Mouse (Mus musculus) spleen, postnatal 10 days (tissue): ENCODE results near the gene Cyp2c55.
A peak's percentile ranks its signal among the peaks of the same experiment; 100 is the strongest.

Experiments used
- DNase-seq, 2 experiments: peaks; one replicate each; pipeline ENCODE4 v3.0.0; 2021 to 2022; ENCODE audit warnings: low spot score in 2 of 2

Cyp2c55 gene

DNA sequence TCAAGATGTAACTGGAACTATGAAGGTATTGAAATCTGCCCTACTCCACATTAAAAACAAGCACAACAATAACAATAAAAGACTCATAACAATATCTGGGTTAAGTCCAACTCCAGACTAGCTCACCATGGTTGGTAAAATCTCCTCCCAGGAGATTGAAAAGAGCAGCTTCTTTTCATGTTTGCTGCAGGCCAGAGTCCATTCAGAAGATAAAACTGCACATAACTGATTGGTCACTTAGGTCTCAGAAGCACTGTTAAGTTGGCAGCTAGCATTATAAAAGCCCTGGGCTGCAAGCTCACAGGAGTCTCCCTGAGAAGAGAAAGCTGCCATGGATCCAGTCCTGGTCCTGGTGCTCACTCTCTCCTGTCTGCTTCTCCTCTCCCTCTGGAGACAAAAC, at the start of gene Cyp2c55:
Gene Cyp2c55, plus strand, starts transcription at position 305 of the 400 bp plus-strand sequence.
- no peak for DNase-seq

DNA sequence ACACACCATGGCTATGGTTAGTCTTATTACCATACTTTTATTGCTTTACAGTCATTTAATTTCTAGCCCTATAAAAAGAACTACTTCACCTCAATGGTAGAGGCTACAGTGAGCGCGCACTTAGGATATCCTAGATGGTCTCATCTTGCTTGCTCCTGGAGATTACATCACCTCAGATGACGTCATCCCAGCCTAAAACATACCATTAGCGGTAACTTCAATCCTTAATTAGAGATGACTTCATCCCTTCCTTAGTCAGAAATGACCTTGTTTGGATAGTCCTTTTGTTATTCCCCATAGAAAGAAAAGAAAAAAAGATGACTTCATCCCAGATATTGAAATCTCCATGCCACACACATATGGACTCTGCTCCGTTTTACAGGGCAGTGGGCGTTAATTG, 36.1 kb upstream of the Cyp2c55 start:
- no peak for DNase-seq

DNA sequence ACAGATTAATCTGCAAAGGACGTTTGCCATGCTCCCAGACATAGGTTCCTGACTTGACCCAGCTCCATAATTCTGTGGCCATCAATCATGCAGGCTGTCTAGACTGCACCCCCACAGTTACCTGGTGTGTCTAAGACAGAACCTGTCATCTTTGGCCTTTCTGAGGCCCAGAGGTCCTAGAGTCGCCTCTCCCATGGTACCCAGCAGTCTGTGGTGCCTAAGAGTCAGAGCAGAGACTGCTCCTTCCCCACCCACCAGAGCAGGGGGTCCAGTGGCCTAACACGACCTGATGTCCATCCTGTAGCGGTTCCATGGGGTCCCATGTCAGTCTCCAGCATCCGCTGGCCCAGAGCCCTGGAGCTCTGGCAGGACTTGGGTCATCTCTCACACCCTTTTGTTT, 34.2 kb upstream of the Cyp2c55 start:
- DNase-seq, result no peak

DNA sequence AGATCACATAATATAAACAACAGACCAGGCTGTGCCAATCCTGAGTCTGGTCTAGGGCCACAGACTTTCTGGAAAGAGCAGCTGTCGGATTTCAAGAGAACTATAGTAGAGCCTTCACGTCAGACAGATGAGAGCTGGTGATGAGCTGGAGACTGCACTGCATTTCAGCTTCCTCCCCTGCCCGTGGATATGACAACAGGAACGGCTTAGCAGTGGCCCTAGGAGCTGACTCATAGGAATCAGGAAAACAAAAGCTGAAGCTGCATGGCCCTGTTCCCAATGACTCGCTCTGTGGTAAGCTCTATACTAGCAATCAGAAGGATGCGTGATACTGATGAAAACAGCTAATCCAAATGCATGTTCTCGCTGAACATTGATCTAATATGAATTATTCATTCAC, 33.2 kb upstream of the Cyp2c55 start:
- DNase-seq, result no peak

DNA sequence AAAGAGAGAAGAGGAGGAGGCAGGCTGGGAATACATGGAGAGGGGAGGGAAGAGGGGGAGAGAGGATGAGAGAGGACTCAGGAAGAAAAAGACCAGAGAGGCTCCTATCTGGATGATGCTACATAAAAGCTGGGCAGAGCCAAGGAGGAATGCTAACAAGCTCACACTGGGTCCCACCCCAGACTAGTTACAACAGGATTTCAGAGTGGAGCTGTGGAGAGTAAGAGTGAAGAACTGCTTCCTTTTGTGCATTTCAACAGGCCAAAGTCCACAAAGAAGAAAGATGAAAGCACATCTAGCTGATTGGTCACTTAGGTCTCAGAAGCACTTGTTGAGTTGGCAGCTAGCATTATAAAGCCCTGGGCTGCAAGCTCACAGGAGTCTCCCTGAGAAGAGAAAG, 30.6 kb upstream of the Cyp2c55 start:
- DNase-seq, result no peak

DNA sequence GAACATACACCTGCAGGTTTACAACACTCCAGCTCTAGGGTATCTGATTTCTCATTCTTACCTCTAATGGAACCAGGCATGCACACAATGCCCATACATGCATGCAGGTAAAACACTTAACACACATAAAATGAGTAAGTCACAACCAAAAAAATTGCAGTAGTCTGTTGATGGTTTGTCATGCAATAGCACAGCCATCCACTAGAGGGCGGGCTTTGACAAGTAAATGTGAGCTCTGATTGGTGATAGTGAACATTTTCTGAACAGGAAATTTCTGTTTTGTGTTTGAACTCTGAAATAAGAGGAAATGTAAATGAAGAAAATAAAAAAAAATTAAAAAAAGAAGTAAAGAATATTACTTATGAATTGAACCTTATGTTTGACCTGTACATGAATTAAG, 24.9 kb upstream of the Cyp2c55 start:
- peak; percentile 42 to 80 for DNase-seq

DNA sequence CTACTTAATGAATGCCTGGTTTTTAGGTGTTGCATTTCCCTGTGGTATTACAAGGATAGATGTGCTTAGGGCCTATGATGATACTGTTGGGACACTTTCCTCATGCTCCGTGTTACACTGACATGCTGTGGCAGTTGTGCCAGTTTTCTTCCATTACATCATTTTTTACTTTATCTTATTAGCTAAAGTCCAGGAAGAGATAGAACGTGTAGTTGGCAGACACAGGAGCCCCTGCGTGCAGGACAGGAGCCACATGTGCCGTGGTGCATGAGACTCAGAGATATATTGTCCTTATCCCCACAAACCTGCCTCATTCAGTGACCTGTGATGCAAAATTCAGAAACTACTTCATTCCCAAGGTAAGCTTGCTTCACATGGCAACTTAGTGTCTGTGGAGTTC, 8.6 kb upstream of the Cyp2c55 start:
- no peak for DNase-seq

DNA sequence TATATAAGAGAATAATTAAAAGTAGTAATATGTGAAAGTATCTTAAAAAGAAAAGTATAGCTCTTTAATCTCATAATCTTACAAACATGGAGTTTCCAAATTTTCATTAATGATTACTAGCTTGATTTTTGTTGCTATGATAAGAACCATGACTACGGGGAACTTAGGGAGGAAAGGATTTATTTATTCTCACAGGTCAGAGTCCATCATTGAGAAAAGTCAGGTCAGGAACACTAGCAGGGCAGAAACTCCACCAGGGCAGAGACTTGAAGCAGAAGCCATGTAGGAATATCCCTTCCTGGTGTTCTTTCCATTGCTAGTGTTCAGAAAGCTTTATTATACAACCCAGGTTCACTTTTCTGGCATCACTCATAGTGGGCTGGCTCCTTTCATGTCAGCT, 8.1 kb upstream of the Cyp2c55 start:
- DNase-seq, result no peak

DNA sequence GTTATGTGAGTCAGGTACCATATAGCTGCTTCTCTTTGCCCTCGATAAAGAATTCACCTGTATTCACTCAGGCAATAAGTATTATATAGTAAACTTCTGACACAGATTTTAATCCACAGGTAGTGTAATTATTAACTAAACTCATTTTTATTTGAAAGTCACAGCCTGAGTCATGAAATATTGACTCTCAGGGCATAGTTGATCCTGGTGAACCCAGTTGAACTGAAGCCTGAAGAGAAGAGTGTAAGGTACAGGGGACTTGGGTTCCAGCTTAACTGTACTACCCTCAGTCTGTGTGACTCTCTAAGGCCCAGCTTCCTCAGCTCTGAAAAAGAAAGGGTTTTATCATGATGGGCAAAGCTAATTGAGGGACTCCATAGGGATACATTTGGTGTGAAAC, 1.7 kb upstream of the Cyp2c55 start:
- DNase-seq, result no peak

DNA sequence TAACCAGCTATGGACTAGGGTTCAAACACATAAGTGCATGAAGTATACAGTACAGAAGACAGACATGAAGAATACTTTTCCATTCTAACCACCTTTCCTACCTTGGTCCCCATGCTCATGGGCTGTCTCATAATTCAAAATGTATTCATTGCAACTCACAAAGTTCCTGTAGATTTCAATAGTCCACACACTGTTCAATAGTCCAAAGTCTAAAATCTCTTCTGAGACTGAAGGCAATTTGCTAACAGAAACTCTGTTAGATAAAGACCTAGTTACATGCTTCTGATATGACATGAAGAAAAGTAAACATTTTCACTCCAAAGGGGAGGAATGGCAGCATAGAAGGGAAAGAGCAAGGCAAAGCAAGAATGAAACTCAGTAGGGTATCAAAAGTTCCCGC, 51.1 kb downstream of the Cyp2c55 start:
- DNase-seq, result no peak

DNA sequence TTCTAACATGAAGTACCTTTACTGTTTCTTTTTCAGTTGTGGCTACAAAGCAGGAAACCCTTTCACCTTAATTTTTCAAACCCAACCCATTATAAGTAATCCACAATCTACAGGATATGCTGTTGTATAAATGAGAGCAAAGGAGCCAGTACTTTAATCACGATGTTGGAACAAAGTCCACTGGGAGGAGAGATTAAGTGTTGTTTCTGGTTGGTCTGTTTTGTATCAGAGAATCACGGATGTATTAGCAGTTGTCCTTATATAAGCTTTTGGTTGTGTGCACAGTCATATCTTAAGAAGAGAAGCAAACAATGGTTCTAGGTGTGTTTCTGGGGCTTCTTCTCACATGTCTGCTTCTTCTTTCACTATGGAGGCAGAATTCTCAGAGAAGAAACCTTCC, 53.9 kb downstream of the Cyp2c55 start, which contains the start of gene Cyp2c65:
Gene Cyp2c65, plus strand, starts transcription at position 297 of the 400 bp plus-strand sequence.
- DNase-seq, result no peak
